9 mouse cellular contexts compared by ENCODE assay signal in genomic region chr4:77083165-77083564, GRCm38 (mm10).
A peak's percentile ranks its signal among the peaks of the same experiment; 100 is the strongest.
DNase-seq lines count a peak whose midpoint lies in the region; ATAC-seq lines count a peak whose summit lies in the region.
"Had no signal": no experiment of that assay in that cellular context is flagged by ENCODE, and none has a peak within 500 bp of the region (broad histone marks: within the 10 kb centered on the region; RNA-seq: fewer than 3 reads in every experiment).

No protein-coding gene starts in this region.

- H3K36me3 ChIP-seq in forebrain, embryonic 10.5 days (replicated peaks), result no peaks in the 10 kb centered on the region
- H3K36me3 ChIP-seq in forebrain, embryonic 15.5 days, result no peaks in the 10 kb centered on the region
- no peaks in the 10 kb centered on the region for H3K36me3 ChIP-seq in forebrain, embryonic 13.5 days (ENCODE audit: poor library complexity, severe bottlenecking)
- H3K36me3 ChIP-seq: neural tube, embryonic 13.5 days had no signal

- DNase-seq in forebrain, embryonic 10.5 days (ENCODE audit: extremely low spot score, low spot score), result peak; percentile 30
- DNase-seq in urinary bladder, postnatal 14 days (ENCODE audit: low spot score), result peak; percentile 33
- DNase-seq in urinary bladder, postnatal 4 days (ENCODE audit: low spot score in 2 of 2), result no peak
- DNase-seq in layer of hippocampus, adult 11-12 months (ENCODE audit: low spot score), result peak; percentile 65
- DNase-seq in lung, postnatal 14 days, result peak; percentile 4
- no peak for DNase-seq in thymus, postnatal 10 days (ENCODE audit: low spot score in 2 of 2)

- H3K4me2 ChIP-seq in forebrain, embryonic 15.5 days (replicated peaks), result no peak overlapping the region
- no peak overlapping the region for H3K4me2 ChIP-seq in forebrain, embryonic 13.5 days
- H3K4me2 ChIP-seq: neural tube, embryonic 13.5 days had no signal

- no peak for ATAC-seq in forebrain, embryonic 15.5 days (replicated peaks)
- ATAC-seq in forebrain, embryonic 13.5 days, result peak; percentile 73

- WGBS in forebrain, embryonic 10.5 days, result 50% methylated on average over 3 of the region's 3 CpGs
- 52% methylated on average over 3 of the region's 3 CpGs for WGBS in forebrain, embryonic 15.5 days
- whole genome bisulfite sequencing in forebrain, embryonic 13.5 days, result 50% methylated on average over 3 of the region's 3 CpGs

- no peak overlapping the region for H3K27ac ChIP-seq in forebrain, embryonic 10.5 days
- no peak overlapping the region for H3K27ac ChIP-seq in forebrain, embryonic 15.5 days (replicated peaks)
- H3K27ac ChIP-seq in forebrain, embryonic 13.5 days, result no peak overlapping the region
- H3K27ac ChIP-seq: neural tube, embryonic 13.5 days had no signal

- no peak overlapping the region for H3K9ac ChIP-seq in forebrain, embryonic 15.5 days (replicated peaks)
- no peak overlapping the region for H3K9ac ChIP-seq in forebrain, embryonic 13.5 days
- H3K9ac ChIP-seq: neural tube, embryonic 13.5 days had no signal

- no peaks in the 10 kb centered on the region for H3K27me3 ChIP-seq in forebrain, embryonic 10.5 days (ENCODE audit: poor library complexity, severe bottlenecking)
- H3K27me3 ChIP-seq in forebrain, embryonic 15.5 days, result no peaks in the 10 kb centered on the region
- H3K27me3 ChIP-seq in forebrain, embryonic 13.5 days, result no peaks in the 10 kb centered on the region
- H3K27me3 ChIP-seq: neural tube, embryonic 13.5 days had no signal

- H3K9me3 ChIP-seq in forebrain, embryonic 10.5 days, result no peaks in the 10 kb centered on the region
- no peaks in the 10 kb centered on the region for H3K9me3 ChIP-seq in forebrain, embryonic 15.5 days
- H3K9me3 ChIP-seq in forebrain, embryonic 13.5 days (replicated peaks), result no peaks in the 10 kb centered on the region
- H3K9me3 ChIP-seq: neural tube, embryonic 13.5 days had no signal

- H3K4me3 ChIP-seq in forebrain, embryonic 10.5 days, result no peak overlapping the region
- H3K4me3 ChIP-seq in forebrain, embryonic 15.5 days, result no peak overlapping the region
- no peak overlapping the region for H3K4me3 ChIP-seq in forebrain, embryonic 13.5 days
- H3K4me3 ChIP-seq: neural tube, embryonic 13.5 days had no signal

- H3K4me1 ChIP-seq in forebrain, embryonic 10.5 days, result no peaks in the 10 kb centered on the region
- no peaks in the 10 kb centered on the region for H3K4me1 ChIP-seq in forebrain, embryonic 15.5 days
- H3K4me1 ChIP-seq in forebrain, embryonic 13.5 days, result no peaks in the 10 kb centered on the region
- H3K4me1 ChIP-seq: neural tube, embryonic 13.5 days had no signal

Comparison
In these comparisons a context has a peak if more than half of its experiments do, and no peak if none do; other contexts are left out.
1. DNase-seq: peak in forebrain, embryonic 10.5 days (single experiment), urinary bladder, postnatal 14 days (single experiment), layer of hippocampus, adult 11-12 months (single experiment) and lung, postnatal 14 days (single experiment); none in urinary bladder, postnatal 4 days (0 of 2) and thymus, postnatal 10 days (0 of 2).